Mouse (Mus musculus): ENCODE results near the gene Tex101.
"Not testable (repeated sequence)": the region's sequence is repeated elsewhere in the genome, so short reads cannot be mapped to it uniquely, and the experiment has no call there.

The Tex101 gene

GRCm38 (mm10) chr7:24630116-24630880 is 46.2 kb downstream of the Tex101 start:
- DNase-seq, result no peak

- no peak for DNase-seq
Measured at GRCm38 (mm10) chr7:24629672-24630071, 46.8 kb downstream of the Tex101 start.

- peak; percentile 54 to 65 for DNase-seq
Measured at GRCm38 (mm10) chr7:24628685-24629610, 47.5 kb downstream of the Tex101 start.

GRCm38 (mm10) chr7:24622967-24623366 is 53.5 kb downstream of the Tex101 start:
- DNase-seq, result no peak

GRCm38 (mm10) chr7:24621193-24621592 is 55.3 kb downstream of the Tex101 start:
- no peak for DNase-seq

GRCm38 (mm10) chr7:24619671-24620397 is 56.6 kb downstream of the Tex101 start:
- no peak for DNase-seq

GRCm38 (mm10) chr7:24618374-24618773 is 58.1 kb downstream of the Tex101 start:
- DNase-seq, result not testable (repeated sequence)
